Mouse (Mus musculus): ENCODE data around the gene Aatf. TPM values are rescaled to one million over a fixed set of nuclear protein-coding genes. Genes with fewer than 3 reads are reported as not detected.

The Aatf gene
- polyA plus RNA-seq, 1 experiment from 2014 or later: 53.3 TPM

DNA sequence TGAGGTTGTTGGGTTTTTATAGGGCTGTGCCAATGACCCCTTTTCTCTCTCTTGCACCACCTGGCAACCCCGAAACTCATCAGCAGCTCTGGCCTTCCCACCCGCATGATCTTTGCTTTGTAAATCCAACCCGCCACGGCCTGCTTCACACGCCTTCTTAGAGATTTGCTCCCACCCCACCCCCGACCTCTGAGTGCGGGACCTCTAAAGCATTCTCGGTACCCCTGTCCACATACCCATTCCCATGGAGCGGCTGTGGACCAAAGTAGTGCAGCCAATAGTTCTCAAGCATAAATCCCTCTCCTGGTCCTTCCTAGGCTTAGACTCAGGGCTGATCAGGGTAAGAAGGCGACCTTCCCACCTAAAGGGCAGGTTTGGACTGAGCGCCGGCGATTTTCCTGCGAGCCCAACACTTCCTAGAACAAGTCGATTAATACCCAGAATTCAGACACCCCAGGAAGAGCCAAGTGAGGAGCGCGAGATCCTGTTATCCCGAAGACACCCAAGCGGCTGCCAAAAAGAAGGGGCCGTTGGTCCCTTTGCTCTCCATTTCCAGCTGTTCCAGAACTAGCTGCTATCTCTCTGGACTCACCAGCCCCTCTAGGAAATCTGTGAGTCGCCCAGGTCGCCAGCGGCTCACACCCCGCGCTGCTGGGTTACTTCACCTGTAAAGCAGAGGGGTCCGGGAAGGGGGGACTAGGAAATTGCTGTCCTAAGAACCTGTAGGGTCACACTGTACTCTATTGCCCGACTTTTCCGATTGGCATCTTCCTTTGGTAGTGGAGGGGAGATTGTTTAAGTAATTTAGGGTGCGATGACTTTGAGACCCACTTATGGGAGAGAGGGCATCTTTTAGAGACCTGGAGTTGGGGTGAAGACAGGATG, 13.9 kb upstream of the Aatf start:
- Histone ChIP-seq H3K4me2 (replicated peaks) (peak overlapping the region; percentile 71), H3K9ac (peak overlapping the region; percentile 87), H3K36me3 (no peaks in the 10 kb centered on the region), H3K27me3 (replicated peaks) (peaks cover 95% of the 10 kb centered on the region), H3K9me3 (no peaks in the 10 kb centered on the region), H3K4me3 (peak overlapping the region; percentile 55), H3K27ac (peak overlapping the region; percentile 47; the same call in 1 of the 2 replicates), H3K4me1 (peaks cover 14% of the 10 kb centered on the region)
- WGBS: under 1% methylated on average over 29 of the region's 29 CpGs
- ATAC-seq (ENCODE audit: low FRiP score, low read depth): no peak

GRCm38 (mm10) chr11:84526451-84526850, 13.1 kb upstream of the Aatf start:
- peaks cover 97% of the 10 kb centered on the region for H3K27me3 ChIP-seq (replicated peaks)
- H3K4me1 ChIP-seq: peaks cover 14% of the 10 kb centered on the region
- H3K9ac ChIP-seq: peak overlapping the region; percentile 87
- WGBS: under 1% methylated on average over 10 of the region's 10 CpGs
- peak overlapping the region; percentile 55 for H3K4me3 ChIP-seq
- H3K4me2 ChIP-seq (replicated peaks): peak overlapping the region; percentile 71
- H3K9me3 ChIP-seq: no peaks in the 10 kb centered on the region
- H3K36me3 ChIP-seq: no peaks in the 10 kb centered on the region
- no peak for ATAC-seq (ENCODE audit: low FRiP score, low read depth)
- H3K27ac ChIP-seq: peak overlapping the region; percentile 70

DNA sequence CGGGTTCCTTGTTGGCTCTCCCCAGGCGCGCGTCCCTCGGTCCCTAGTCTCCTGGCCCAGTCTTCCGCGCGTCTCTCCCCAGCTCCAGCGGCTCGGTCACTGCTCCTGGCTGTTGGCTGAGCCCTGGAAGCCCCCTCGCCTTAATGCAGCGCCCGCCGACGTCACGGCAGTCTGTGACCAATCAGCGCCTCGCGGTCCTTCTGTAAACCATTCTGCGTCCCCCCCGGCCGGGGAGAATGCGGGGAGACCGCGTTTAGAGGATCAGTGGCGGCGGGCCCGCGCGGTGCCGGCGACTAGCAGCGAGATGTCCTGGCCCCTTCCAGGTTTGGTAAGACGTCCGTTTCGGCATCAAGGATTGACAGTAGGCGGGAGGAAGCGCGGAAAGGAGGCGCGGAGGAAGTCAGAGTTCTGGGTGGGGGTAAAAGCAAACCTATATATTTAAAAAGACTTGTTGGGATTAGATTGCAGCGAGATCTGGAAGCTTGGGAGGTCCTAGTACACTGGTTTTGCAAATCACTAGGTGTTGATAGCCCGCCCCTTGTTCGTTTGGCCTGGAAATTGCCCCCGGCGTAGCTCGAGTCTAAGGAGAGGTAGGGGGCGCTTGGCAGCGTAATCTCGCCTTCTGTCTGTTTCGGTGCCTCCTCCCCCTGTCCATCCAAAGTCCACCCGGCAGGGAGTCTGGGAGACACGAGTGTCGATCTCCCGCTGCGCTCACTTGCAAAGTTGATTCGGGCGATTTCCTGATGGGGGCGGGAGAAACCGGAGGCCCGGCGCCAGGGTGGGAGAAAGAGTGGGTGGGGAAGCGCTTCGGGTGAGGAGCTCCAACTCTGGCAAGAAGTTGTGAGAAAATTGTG, 12.3 kb upstream of the Aatf start, which contains the start of gene Lhx1:
TSS of gene Lhx1 (minus strand) at position 115 of the 854 bp plus-strand sequence.
- Histone ChIP-seq H3K27ac (peak within 1 kb of the TSS; percentile 70), H3K4me2 (replicated peaks) (peak within 1 kb of the TSS; percentile 71), H3K4me1 (peaks cover 9% of the 10 kb centered on the region), H3K27me3 (replicated peaks) (peaks cover 97% of the 10 kb centered on the region), H3K9ac (peak within 1 kb of the TSS; percentile 87), H3K9me3 (no peaks in the 10 kb centered on the region), H3K36me3 (no peaks in the 10 kb centered on the region), H3K4me3 (peak within 1 kb of the TSS; percentile 55)
- WGBS: under 1% methylated on average over 64 of the region's 64 CpGs
- ATAC-seq (ENCODE audit: low FRiP score, low read depth): peak; percentile 86

- H3K4me3 ChIP-seq: peak overlapping the region; percentile 55
- H3K4me1 ChIP-seq: peaks cover 12% of the 10 kb centered on the region
- peak overlapping the region; percentile 71 for H3K4me2 ChIP-seq (replicated peaks)
- H3K9me3 ChIP-seq: no peaks in the 10 kb centered on the region
- peak overlapping the region; percentile 70; the same call in 1 of the 2 replicates for H3K27ac ChIP-seq
- H3K9ac ChIP-seq: peak overlapping the region; percentile 87
- 0 out of 2 replicates have a peak, but pooled peaks have one; percentile 37 for ATAC-seq (ENCODE audit: low FRiP score, low read depth)
- peaks cover 97% of the 10 kb centered on the region for H3K27me3 ChIP-seq (replicated peaks)
- WGBS: under 1% methylated on average over 48 of the region's 48 CpGs
- H3K36me3 ChIP-seq: no peaks in the 10 kb centered on the region
These were observed 11.4 kb upstream of the Aatf start for GRCm38 (mm10) chr11:84524511-84525270.

DNA sequence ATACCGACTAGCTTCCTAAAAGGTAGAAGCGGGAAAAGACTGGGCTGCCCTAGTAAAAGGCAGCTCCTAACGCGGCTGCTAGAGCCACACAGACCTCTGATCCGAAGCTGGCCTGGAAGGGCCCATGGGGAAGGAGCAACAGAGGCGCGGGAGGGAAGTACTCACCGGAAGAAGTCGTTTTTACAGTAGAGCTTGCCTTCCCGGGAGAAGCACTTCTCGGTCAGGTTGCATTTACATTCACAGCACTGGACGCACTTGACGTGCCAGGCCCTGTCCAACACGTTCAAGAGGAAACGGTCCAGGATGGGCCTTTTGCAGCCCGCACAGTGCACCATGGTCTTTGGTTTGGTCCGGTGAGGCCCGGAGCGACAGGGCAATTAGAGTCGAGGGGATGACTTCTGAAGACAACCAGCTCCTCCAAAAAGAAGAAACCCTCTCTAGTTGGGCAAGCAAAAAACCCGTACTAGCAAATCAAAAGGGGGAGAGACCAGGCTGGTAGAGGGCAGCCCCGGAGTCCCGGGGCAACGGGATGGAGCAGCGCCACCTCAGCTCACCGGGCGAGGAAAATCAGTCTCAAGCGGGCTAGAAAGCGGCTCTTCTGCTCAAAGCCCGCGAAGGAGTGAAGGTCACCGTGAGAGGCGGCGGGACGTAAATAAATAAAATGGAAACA, 10.7 kb upstream of the Aatf start:
- H3K4me2 ChIP-seq (replicated peaks): peak overlapping the region; percentile 71
- peak overlapping the region; percentile 87 for H3K9ac ChIP-seq
- no peaks in the 10 kb centered on the region for H3K9me3 ChIP-seq
- H3K4me1 ChIP-seq: peaks cover 8% of the 10 kb centered on the region
- WGBS: under 1% methylated on average over 35 of the region's 35 CpGs
- no peaks in the 10 kb centered on the region for H3K36me3 ChIP-seq
- no peak for ATAC-seq (ENCODE audit: low FRiP score, low read depth)
- H3K4me3 ChIP-seq: peak overlapping the region; percentile 55
- H3K27ac ChIP-seq: peak overlapping the region; percentile 70; the same call in 1 of the 2 replicates
- H3K27me3 ChIP-seq (replicated peaks): peaks cover 97% of the 10 kb centered on the region

DNA sequence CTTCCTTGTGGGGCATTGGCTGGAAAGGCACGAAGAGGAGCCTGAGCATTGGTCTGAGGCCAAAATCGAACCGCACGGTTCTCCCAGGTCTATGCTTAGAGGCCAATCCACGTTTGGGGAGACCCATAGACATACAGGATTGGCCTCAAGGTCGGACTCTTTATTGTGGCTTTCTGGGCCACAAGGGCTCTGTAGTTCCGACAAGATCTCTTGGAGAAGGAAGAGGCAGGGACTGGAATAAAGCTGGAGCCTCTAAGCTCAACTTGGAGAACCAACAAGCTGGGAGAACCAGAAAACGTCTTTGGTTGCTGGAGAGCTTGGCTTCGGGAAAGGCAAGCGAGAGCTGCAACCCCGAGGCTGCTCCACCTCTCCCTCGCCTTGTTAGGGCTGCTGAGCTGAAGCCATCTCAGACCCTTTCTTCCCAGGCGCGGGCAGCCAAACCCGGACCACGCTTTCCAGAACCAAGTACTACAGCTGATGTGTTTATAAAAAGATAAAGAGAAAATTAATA, 10.1 kb upstream of the Aatf start:
- 0% methylated on average over 16 of the region's 16 CpGs for WGBS
- H3K4me3 ChIP-seq: peak overlapping the region; percentile 55
- ATAC-seq (ENCODE audit: low FRiP score, low read depth): no peak
- H3K27ac ChIP-seq: peak overlapping the region; percentile 70; the same call in 1 of the 2 replicates
- peaks cover 98% of the 10 kb centered on the region for H3K27me3 ChIP-seq (replicated peaks)
- H3K36me3 ChIP-seq: no peaks in the 10 kb centered on the region
- H3K4me2 ChIP-seq (replicated peaks): peak overlapping the region; percentile 71
- peaks cover 8% of the 10 kb centered on the region for H3K4me1 ChIP-seq
- H3K9ac ChIP-seq: peak overlapping the region; percentile 87
- no peaks in the 10 kb centered on the region for H3K9me3 ChIP-seq

- Histone ChIP-seq H3K4me3 (peak overlapping the region; percentile 55), H3K4me1 (peaks cover 8% of the 10 kb centered on the region), H3K4me2 (replicated peaks) (peak overlapping the region; percentile 71), H3K36me3 (no peaks in the 10 kb centered on the region), H3K9me3 (no peaks in the 10 kb centered on the region), H3K9ac (peak overlapping the region; percentile 87), H3K27me3 (replicated peaks) (peaks cover 92% of the 10 kb centered on the region), H3K27ac (peak overlapping the region; percentile 32; the same call in 1 of the 2 replicates)
- no peak for ATAC-seq (ENCODE audit: low FRiP score, low read depth)
- under 1% methylated on average over 40 of the region's 40 CpGs for WGBS
These were observed 9.4 kb upstream of the Aatf start for GRCm38 (mm10) chr11:84522577-84523320.

GRCm38 (mm10) chr11:84521751-84522299, 8.5 kb upstream of the Aatf start:
- peak overlapping the region; percentile 55 for H3K4me3 ChIP-seq
- H3K27me3 ChIP-seq (replicated peaks): peaks cover 87% of the 10 kb centered on the region
- peak overlapping the region; percentile 87 for H3K9ac ChIP-seq
- H3K27ac ChIP-seq: peak overlapping the region; percentile 27; the same call in 1 of the 2 replicates
- peak overlapping the region; percentile 71 for H3K4me2 ChIP-seq (replicated peaks)
- no peaks in the 10 kb centered on the region for H3K9me3 ChIP-seq
- 7% methylated on average over 24 of the region's 24 CpGs for WGBS
- H3K36me3 ChIP-seq: no peaks in the 10 kb centered on the region
- peaks cover 8% of the 10 kb centered on the region for H3K4me1 ChIP-seq
- ATAC-seq (ENCODE audit: low FRiP score, low read depth): no peak

- 6% methylated on average over 3 of the region's 3 CpGs for WGBS
- H3K27ac ChIP-seq: peak overlapping the region; percentile 27; the same call in 1 of the 2 replicates
These were observed 7.7 kb upstream of the Aatf start for GRCm38 (mm10) chr11:84521071-84521390.

More at GRCm38 (mm10) chr11:84521071-84521390, 7.7 kb upstream of the Aatf start:
- H3K9me3 ChIP-seq: no peaks in the 10 kb centered on the region
- no peaks in the 10 kb centered on the region for H3K36me3 ChIP-seq
- H3K4me1 ChIP-seq: peaks cover 8% of the 10 kb centered on the region
- no peak for ATAC-seq (ENCODE audit: low FRiP score, low read depth)
- peak overlapping the region; percentile 87 for H3K9ac ChIP-seq
- H3K4me3 ChIP-seq: peak overlapping the region; percentile 55
- H3K4me2 ChIP-seq (replicated peaks): peak overlapping the region; percentile 71
- peaks cover 87% of the 10 kb centered on the region for H3K27me3 ChIP-seq (replicated peaks)
